29 mouse cellular contexts compared by ENCODE assay signal in genomic region chr1:134763250-134763649, GRCm38 (mm10).
DNase-seq lines count a peak whose midpoint lies in the region; ATAC-seq and TF ChIP-seq lines count a peak whose summit lies in the region.
"Had no signal": no experiment of that assay in that cellular context is flagged by ENCODE, and none has a peak within 500 bp of the region (broad histone marks: within the 10 kb centered on the region; RNA-seq: fewer than 3 reads in every experiment).

No protein-coding gene starts in this region.

- H3K36me3 ChIP-seq in intestine, embryonic 16.5 days (ENCODE audit: control insufficient read depth, insufficient read depth, low read length): no peaks in the 10 kb centered on the region
- H3K36me3 ChIP-seq in intestine, postnatal 0 days (ENCODE audit: control insufficient read depth, insufficient read depth): peaks cover 28% of the 10 kb centered on the region
- H3K36me3 ChIP-seq in stomach, embryonic 15.5 days: peaks cover 18% of the 10 kb centered on the region

- peak overlapping the region; percentile 3; the same call in 1 of the 2 replicates for H3K27ac ChIP-seq in intestine, embryonic 16.5 days (ENCODE audit: low read length)
- no peak overlapping the region for H3K27ac ChIP-seq in intestine, postnatal 0 days (ENCODE audit: low read depth, low read length)
- H3K27ac ChIP-seq in stomach, embryonic 15.5 days: peak overlapping the region; percentile 51; the same call in 1 of the 2 replicates
- H3K27ac ChIP-seq: embryonic facial prominence, embryonic 12.5 days; embryonic facial prominence, embryonic 15.5 days; gastrocnemius, adult 2 months; heart, embryonic 15.5 days; hindbrain, embryonic 14.5 days; hindbrain, postnatal 0 days had no signal

- ATAC-seq in intestine, embryonic 16.5 days: no peak
- ATAC-seq in intestine, postnatal 0 days: no peak
- peak; percentile 18 to 35; a peak in 2 of 4 replicates for ATAC-seq in hematopoietic stem cell, adult 5-6 weeks (replicated peaks in 1 of 2; ENCODE audit: insufficient read depth in 1 of 2, low FRiP score in 2 of 2, low TSS enrichment in 1 of 2, low read depth in 1 of 2, poor library complexity in 2 of 2, severe bottlenecking in 2 of 2)
- ATAC-seq in stomach, embryonic 15.5 days (ENCODE audit: insufficient read depth, low FRiP score, low read depth): no peak
- ATAC-seq in CD4-positive, CD25-positive, alpha-beta regulatory T cell, adult 4 months: no peak
- ATAC-seq: forebrain, embryonic 14.5 days; forebrain, postnatal 0 days; hindbrain, postnatal 0 days; Patski had no signal

- H3K9ac ChIP-seq in intestine, embryonic 16.5 days (ENCODE audit: low read depth, low read length): no peak overlapping the region
- H3K9ac ChIP-seq in intestine, postnatal 0 days (ENCODE audit: low read depth, low read length): no peak overlapping the region
- H3K9ac ChIP-seq in stomach, embryonic 15.5 days: no peak overlapping the region
- H3K9ac ChIP-seq: embryonic facial prominence, embryonic 12.5 days; embryonic facial prominence, embryonic 15.5 days; forebrain, postnatal 0 days; heart, embryonic 12.5 days; heart, embryonic 15.5 days; hindbrain, embryonic 14.5 days had no signal

- peaks cover 24% of the 10 kb centered on the region for H3K4me1 ChIP-seq in intestine, embryonic 16.5 days (ENCODE audit: control insufficient read depth, insufficient read depth, low read length)
- no peaks in the 10 kb centered on the region for H3K4me1 ChIP-seq in intestine, postnatal 0 days (replicated peaks; ENCODE audit: control insufficient read depth, insufficient read depth, low read length)
- peaks cover 27% of the 10 kb centered on the region for H3K4me1 ChIP-seq in stomach, embryonic 15.5 days
- H3K4me1 ChIP-seq: heart, embryonic 12.5 days had no signal

- no peak for TF ChIP-seq CTCF in intestine, postnatal 0 days (IDR thresholded peaks at IDR 0.05; ENCODE audit: low read depth)

- H3K4me3 ChIP-seq in intestine, embryonic 16.5 days (ENCODE audit: low read length): no peak overlapping the region
- H3K4me3 ChIP-seq in intestine, postnatal 0 days (ENCODE audit: low read depth, low read length): no peak overlapping the region
- H3K4me3 ChIP-seq in stomach, embryonic 15.5 days (replicated peaks): no peak overlapping the region
- H3K4me3 ChIP-seq: embryonic facial prominence, embryonic 12.5 days; embryonic facial prominence, embryonic 15.5 days; gastrocnemius, adult 2 months; heart, embryonic 12.5 days; heart, embryonic 15.5 days had no signal

- H3K27me3 ChIP-seq in intestine, embryonic 16.5 days (replicated peaks; ENCODE audit: control insufficient read depth, insufficient read depth, low read length): no peaks in the 10 kb centered on the region
- H3K27me3 ChIP-seq in intestine, postnatal 0 days (replicated peaks; ENCODE audit: control insufficient read depth, insufficient read depth, low read length): no peaks in the 10 kb centered on the region
- H3K27me3 ChIP-seq in stomach, embryonic 15.5 days (replicated peaks): no peaks in the 10 kb centered on the region
- H3K27me3 ChIP-seq: CH12.LX; embryonic facial prominence, embryonic 12.5 days; embryonic facial prominence, embryonic 15.5 days; heart, embryonic 12.5 days; heart, embryonic 15.5 days; Patski had no signal

- peak; percentile 50 to 75 for DNase-seq in adrenal gland, adult (ENCODE audit: inconsistent age in 2 of 2, low spot score in 1 of 2)
- DNase-seq in adrenal gland, postnatal 14 days: no peak
- DNase-seq in left cerebral cortex, adult 9 months (ENCODE audit: low spot score in 2 of 2): no peak
- DNase-seq: adrenal gland, adult 8-10 months; cerebellum, adult 11 months; cerebellum, adult 2 months; cerebellum, adult 9-11 months; cerebellum, postnatal 25 days; forebrain, postnatal 0 days; gastrocnemius, adult 2 months; gastrocnemius, postnatal 25 days; heart, adult 18-20 months; heart, postnatal 10 days; heart, postnatal 36 days had no signal

- no peak overlapping the region for H3K4me2 ChIP-seq in intestine, embryonic 16.5 days (ENCODE audit: low read depth, low read length)
- H3K4me2 ChIP-seq in intestine, postnatal 0 days (replicated peaks; ENCODE audit: low read depth): no peak overlapping the region
- no peak overlapping the region for H3K4me2 ChIP-seq in stomach, embryonic 15.5 days
- H3K4me2 ChIP-seq: embryonic facial prominence, embryonic 12.5 days; embryonic facial prominence, embryonic 15.5 days; heart, embryonic 12.5 days; heart, embryonic 15.5 days; hindbrain, embryonic 14.5 days had no signal

- WGBS in intestine, embryonic 16.5 days: 91% methylated on average over 4 of the region's 4 CpGs
- 88% methylated on average over 4 of the region's 4 CpGs for WGBS in intestine, postnatal 0 days
- WGBS in stomach, embryonic 15.5 days: 84% methylated on average over 4 of the region's 4 CpGs

- no peaks in the 10 kb centered on the region for H3K9me3 ChIP-seq in intestine, embryonic 16.5 days (ENCODE audit: control insufficient read depth, low read length)
- H3K9me3 ChIP-seq in intestine, postnatal 0 days (ENCODE audit: control insufficient read depth): no peaks in the 10 kb centered on the region
- no peaks in the 10 kb centered on the region for H3K9me3 ChIP-seq in stomach, embryonic 15.5 days
- H3K9me3 ChIP-seq: embryonic facial prominence, embryonic 12.5 days; embryonic facial prominence, embryonic 15.5 days; G1E; heart, embryonic 12.5 days; heart, embryonic 15.5 days had no signal

Comparison
In these comparisons a context has a peak if more than half of its experiments do, and no peak if none do; other contexts are left out.
1. DNase-seq: peak in adrenal gland, adult (2 of 2); none in adrenal gland, postnatal 14 days (single experiment) and left cerebral cortex, adult 9 months (0 of 2).
2. ATAC-seq: peak in hematopoietic stem cell, adult 5-6 weeks (2 of 2); none in intestine, embryonic 16.5 days (single experiment), intestine, postnatal 0 days (single experiment), stomach, embryonic 15.5 days (single experiment) and CD4-positive, CD25-positive, alpha-beta regulatory T cell, adult 4 months (single experiment).